Mouse (Mus musculus) right cerebral cortex, adult 18-20 months (tissue): ENCODE data around the gene Mmadhc.

Experiments
- DNase-seq: peaks from one replicate; pipeline ENCODE4 v3.0.0; 2022; ENCODE audit warnings: mixed read lengths

Mmadhc gene

DNA sequence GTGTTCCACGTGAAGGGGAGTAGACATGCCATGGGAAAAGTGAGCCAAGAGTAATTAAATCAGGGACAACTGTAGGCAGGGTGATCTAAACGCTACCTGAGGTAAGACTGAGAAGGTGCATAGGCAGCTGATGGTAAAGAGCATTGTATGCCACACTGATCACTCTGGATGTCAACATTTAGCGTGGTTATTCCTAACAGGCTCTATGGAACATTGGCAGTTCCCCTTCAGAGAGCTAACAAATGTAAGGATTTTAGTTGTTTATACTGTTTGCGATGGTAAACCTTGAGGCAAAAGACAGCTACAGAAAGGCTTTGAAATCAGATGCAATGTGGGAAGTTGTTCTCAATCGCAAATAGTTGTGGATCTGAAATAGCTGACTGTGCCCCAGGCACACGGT is 32.5 kb downstream of the Mmadhc start:
- no peak for DNase-seq

DNA sequence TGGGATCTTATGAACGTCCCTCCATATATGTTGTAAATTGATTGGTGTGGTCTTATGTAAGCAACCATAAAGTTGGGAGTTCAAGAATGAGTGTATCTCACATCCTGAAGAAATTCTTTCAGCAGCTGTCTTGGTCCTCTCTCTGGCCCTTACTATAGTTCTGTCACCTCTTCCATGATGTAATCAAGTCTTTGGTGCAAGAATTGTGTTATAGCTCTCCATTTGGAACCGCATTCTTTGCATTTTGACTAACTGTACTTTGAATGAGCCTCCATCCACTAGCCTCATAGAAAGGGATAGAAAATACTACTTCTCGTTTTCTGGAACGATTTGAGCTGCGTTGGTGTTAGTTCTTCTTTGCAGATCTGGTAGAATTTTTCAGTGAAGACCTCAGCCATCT is 41.6 kb downstream of the Mmadhc start:
- no peak for DNase-seq

DNA sequence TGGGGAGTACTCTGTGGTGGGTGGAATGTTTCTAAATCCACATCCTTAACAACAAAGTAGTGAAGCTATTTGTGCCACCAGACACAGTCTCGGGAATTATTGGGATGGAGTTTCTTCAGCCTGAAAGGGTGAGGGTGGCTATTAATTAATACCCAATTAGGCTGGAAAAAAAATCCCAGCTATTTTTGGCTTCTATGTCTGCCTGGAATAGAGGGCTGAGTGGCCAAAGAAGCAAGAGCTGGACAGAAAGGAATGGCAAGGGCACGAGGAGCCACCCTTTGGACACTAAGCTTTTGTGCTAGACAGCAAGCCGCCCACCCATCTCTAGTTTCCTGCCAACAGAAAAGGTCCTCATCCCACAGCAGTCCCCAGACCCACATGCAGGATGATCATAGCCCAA is 48.0 kb downstream of the Mmadhc start:
- no peak for DNase-seq

DNA sequence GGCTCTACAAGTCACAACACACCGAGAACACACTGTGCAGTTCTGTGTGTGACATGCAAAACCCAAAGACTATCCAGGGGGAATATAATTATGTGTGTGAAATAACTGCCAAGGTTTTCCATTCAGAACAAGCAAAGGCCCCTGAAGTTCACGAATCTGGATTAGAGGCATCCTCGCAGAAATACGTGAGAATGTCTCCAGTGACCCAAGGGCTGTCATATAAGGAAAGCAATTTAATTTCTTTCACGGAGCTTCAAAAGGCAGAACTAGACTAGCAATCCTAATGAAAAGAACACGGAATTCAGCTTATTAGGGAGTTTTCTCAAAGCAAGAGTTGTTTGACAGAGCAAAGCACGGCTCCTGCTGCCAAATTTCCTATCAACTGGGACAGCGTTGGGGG is 63.1 kb downstream of the Mmadhc start:
- peak; percentile 2 for DNase-seq
